In genomic region chr7:99858175-99858812, GRCm38 (mm10) we compare ENCODE assay signal across 8 mouse cellular contexts. TPM values are rescaled to one million over a fixed set of nuclear protein-coding genes. Genes with fewer than 3 reads are reported as not detected.
DNase-seq lines count a peak whose midpoint lies in the region; ATAC-seq and TF ChIP-seq lines count a peak whose summit lies in the region.

No protein-coding gene starts in this region.

- 3% methylated on average over 19 of the region's 19 CpGs for WGBS in heart, embryonic 12.5 days
- WGBS in hindbrain, embryonic 11.5 days: 2% methylated on average over 19 of the region's 19 CpGs
- 2% methylated on average over 19 of the region's 19 CpGs for WGBS in midbrain, embryonic 10.5 days

- peaks cover 20% of the 10 kb centered on the region for H3K36me3 ChIP-seq in heart, embryonic 12.5 days
- H3K36me3 ChIP-seq in G1E (replicated peaks): peaks cover 37% of the 10 kb centered on the region
- peaks cover 3% of the 10 kb centered on the region for H3K36me3 ChIP-seq in hindbrain, embryonic 11.5 days (ENCODE audit: control insufficient read depth, insufficient read depth, low read length)
- peaks cover 35% of the 10 kb centered on the region for H3K36me3 ChIP-seq in midbrain, embryonic 10.5 days

- intact Hi-C loops in heart, postnatal 10 days (cut with DNase I): no loop called here

- no peak for TF ChIP-seq CTCF in G1E (IDR thresholded peaks at IDR 0.05; ENCODE audit: low read depth, low read length)

- H3K4me1 ChIP-seq in heart, embryonic 12.5 days (replicated peaks): peaks cover 25% of the 10 kb centered on the region
- peaks cover 34% of the 10 kb centered on the region for H3K4me1 ChIP-seq in G1E (ENCODE audit: insufficient read depth, low read depth, low read length)
- H3K4me1 ChIP-seq in hindbrain, embryonic 11.5 days (replicated peaks; ENCODE audit: control insufficient read depth, insufficient read depth, low read length): peaks cover 3% of the 10 kb centered on the region
- peaks cover 30% of the 10 kb centered on the region for H3K4me1 ChIP-seq in midbrain, embryonic 10.5 days

- peak overlapping the region; percentile 95 for H3K9ac ChIP-seq in heart, embryonic 12.5 days
- H3K9ac ChIP-seq in hindbrain, embryonic 11.5 days (ENCODE audit: low read depth, low read length): peak overlapping the region; percentile 91

- DNase-seq in heart, postnatal 10 days: no peak
- no peak for DNase-seq in G1E (ENCODE audit: low spot score)
- no peak for DNase-seq in hindbrain, embryonic 11.5 days (ENCODE audit: low spot score)
- no peak for DNase-seq in midbrain, embryonic 10.5 days (ENCODE audit: low spot score)
- no peak for DNase-seq in urinary bladder, adult 2 months (ENCODE audit: low spot score)
- no peak for DNase-seq in frontal cortex, postnatal 25 days (ENCODE audit: low spot score in 2 of 2)
- DNase-seq in cerebellum, adult 9-10 months: no peak

- H3K4me2 ChIP-seq in heart, embryonic 12.5 days: peak overlapping the region; percentile 81
- H3K4me2 ChIP-seq in hindbrain, embryonic 11.5 days (replicated peaks; ENCODE audit: low read depth, low read length): peak overlapping the region; percentile 59

- no peaks in the 10 kb centered on the region for H3K27me3 ChIP-seq in heart, embryonic 12.5 days (replicated peaks)
- peaks cover 21% of the 10 kb centered on the region for H3K27me3 ChIP-seq in G1E (ENCODE audit: insufficient read depth, low read length)
- H3K27me3 ChIP-seq in hindbrain, embryonic 11.5 days (ENCODE audit: control insufficient read depth, insufficient read depth, low read length): no peaks in the 10 kb centered on the region
- H3K27me3 ChIP-seq in midbrain, embryonic 10.5 days (ENCODE audit: low read depth, poor library complexity, severe bottlenecking): no peaks in the 10 kb centered on the region

- no peaks in the 10 kb centered on the region for H3K9me3 ChIP-seq in heart, embryonic 12.5 days (replicated peaks)
- no peaks in the 10 kb centered on the region for H3K9me3 ChIP-seq in G1E (replicated peaks)
- no peaks in the 10 kb centered on the region for H3K9me3 ChIP-seq in hindbrain, embryonic 11.5 days (ENCODE audit: control insufficient read depth, low read length)
- no peaks in the 10 kb centered on the region for H3K9me3 ChIP-seq in midbrain, embryonic 10.5 days (replicated peaks)

- peak; percentile 67 for ATAC-seq in heart, embryonic 12.5 days (ENCODE audit: insufficient number of reproducible peaks, low FRiP score)
- ATAC-seq in G1E (ENCODE audit: extremely low read depth, insufficient number of reproducible peaks, low FRiP score, poor library complexity, severe bottlenecking): no peak
- peak; percentile 62 for ATAC-seq in hindbrain, embryonic 11.5 days (ENCODE audit: low FRiP score)

- H3K27ac ChIP-seq in heart, embryonic 12.5 days (ENCODE audit: poor library complexity, severe bottlenecking): peak overlapping the region; percentile 75
- no peak overlapping the region for H3K27ac ChIP-seq in hindbrain, embryonic 11.5 days (ENCODE audit: low read depth, low read length)
- peak overlapping the region; percentile 94 for H3K27ac ChIP-seq in midbrain, embryonic 10.5 days (replicated peaks)

- H3K4me3 ChIP-seq in heart, embryonic 12.5 days: peak overlapping the region; percentile 94
- H3K4me3 ChIP-seq in G1E (ENCODE audit: low read depth, low read length): peak overlapping the region; percentile 79
- peak overlapping the region; percentile 84 for H3K4me3 ChIP-seq in hindbrain, embryonic 11.5 days (ENCODE audit: low read depth, low read length)
- peak overlapping the region; percentile 79 for H3K4me3 ChIP-seq in midbrain, embryonic 10.5 days

RNA-seq across cellular contexts. Expression of gene Xrra1, which starts 0.6 kb away (rescaled TPM):
- 0.26 and 0.37 TPM in 2 replicates for polyA plus RNA-seq in heart, embryonic 12.5 days (2016; fragmentation: Nextera tagmentation; extraction: Ambion mirVana)
- under 1 TPM in 1 of 2 experiments, not detected in 1; 0.10 TPM for total RNA-seq in heart, postnatal 10 days (2021)
- total RNA-seq in G1E (2014; fragmentation: Nextera tagmentation) (not detected in 2 replicates), G1E (2017) (0.29 and 0.33 TPM in 2 replicates)
- 0.17 and 0.18 TPM in 2 replicates for polyA plus RNA-seq in G1E (2012)
- polyA plus RNA-seq in hindbrain, embryonic 11.5 days (2014; fragmentation: Nextera tagmentation; extraction: Ambion mirVana): 0.37 and 0.59 TPM in 2 replicates
- 0.27 and 0.38 TPM in 2 replicates for polyA plus RNA-seq in midbrain, embryonic 10.5 days (2016; fragmentation: Nextera tagmentation; extraction: Ambion mirVana)
- polyA plus RNA-seq in urinary bladder, adult 2 months (2012; rRNA removed): 0.07 and 0.15 TPM in 2 replicates

RNA-seq across cellular contexts. Expression of gene Spcs2, which starts 5.0 kb away (rescaled TPM):
- 218 and 220 TPM in 2 replicates for polyA plus RNA-seq in heart, embryonic 12.5 days (2016; fragmentation: Nextera tagmentation; extraction: Ambion mirVana)
- total RNA-seq in heart, postnatal 10 days (2021): 10 to 100 TPM; 49.7 to 66.5 TPM
- total RNA-seq in G1E (2014; fragmentation: Nextera tagmentation) (258 and 259 TPM in 2 replicates), G1E (2017) (134 and 148 TPM in 2 replicates)
- 77.2 and 85.1 TPM in 2 replicates for polyA plus RNA-seq in G1E (2012)
- 356 and 362 TPM in 2 replicates for polyA plus RNA-seq in hindbrain, embryonic 11.5 days (2014; fragmentation: Nextera tagmentation; extraction: Ambion mirVana)
- polyA plus RNA-seq in midbrain, embryonic 10.5 days (2016; fragmentation: Nextera tagmentation; extraction: Ambion mirVana): 396 and 411 TPM in 2 replicates
- 57.3 and 70.9 TPM in 2 replicates for polyA plus RNA-seq in urinary bladder, adult 2 months (2012; rRNA removed)

RNA-seq across cellular contexts. Expression of gene Neu3, which starts 30.1 kb away (rescaled TPM):
- 2.6 and 3.4 TPM in 2 replicates for polyA plus RNA-seq in heart, embryonic 12.5 days (2016; fragmentation: Nextera tagmentation; extraction: Ambion mirVana)
- total RNA-seq in heart, postnatal 10 days (2021): 1 to 10 TPM; 4.0 to 4.3 TPM
- total RNA-seq in G1E (2014; fragmentation: Nextera tagmentation) (5.9 and 9.0 TPM in 2 replicates), G1E (2017) (5.9 and 7.2 TPM in 2 replicates)
- polyA plus RNA-seq in G1E (2012): 6.6 and 6.8 TPM in 2 replicates
- 1.8 and 2.1 TPM in 2 replicates for polyA plus RNA-seq in hindbrain, embryonic 11.5 days (2014; fragmentation: Nextera tagmentation; extraction: Ambion mirVana)
- polyA plus RNA-seq in midbrain, embryonic 10.5 days (2016; fragmentation: Nextera tagmentation; extraction: Ambion mirVana): 2.5 TPM in 2 replicates
- 5.9 and 6.2 TPM in 2 replicates for polyA plus RNA-seq in urinary bladder, adult 2 months (2012; rRNA removed)
